Mouse (Mus musculus) liver, embryonic 14.5 days (tissue): ENCODE results near the gene Minos1. TPM values are rescaled to one million over a fixed set of nuclear protein-coding genes. Genes with fewer than 3 reads are reported as not detected.
A peak's percentile ranks its signal among the peaks of the same experiment; 100 is the strongest.

ENCODE experiments used
- ATAC-seq: fragments of 200-750 bp; cut with Nextera tagmentation; 2 replicates; pipeline ENCODE4 v1.8.0; 2017; ENCODE audit warnings: moderate number of reproducible peaks, mild to moderate bottlenecking, moderate library complexity; ENCODE audit not compliant: insufficient read depth
- DNase-seq, 3 experiments: peaks; one replicate each; pipeline ENCODE4 v3.0.0-alpha.2; 2012 to 2013; ENCODE audit warnings: low read depth in 3 of 3, low spot score in 3 of 3
- H3K27ac ChIP-seq: fragments of 300-500 bp; sonication (generic); 2 replicates; pipeline ENCODE4 v1.5.1; 2014; ENCODE audit warnings: moderate library complexity, mild to moderate bottlenecking, control low read depth, inconsistent platforms
- H3K27me3 ChIP-seq: fragments of 300-500 bp; sonication (generic); 2 replicates; pipeline ENCODE4 v1.6.1; 2014; ENCODE audit warnings: mild to moderate bottlenecking, low read length, moderate library complexity; ENCODE audit not compliant: control insufficient read depth, insufficient read depth
- H3K36me3 ChIP-seq: fragments of 300-500 bp; sonication (generic); replicated peaks from 2 replicates; pipeline ENCODE4 v1.6.1; 2014; ENCODE audit warnings: low read depth; ENCODE audit not compliant: control insufficient read depth, insufficient read depth
- H3K4me1 ChIP-seq, 2 experiments: fragments of 200-500 bp in 1 of 2; fragments of 300-500 bp in 1 of 2; sonication (generic) in 1 of 2; replicated peaks; 2 replicates each; pipeline ENCODE4 v1.6.1; 2012 to 2014; ENCODE audit warnings: antibody characterized with exemption in 1 of 2, inconsistent platforms in 1 of 2, low read length in 1 of 2; ENCODE audit not compliant: control insufficient read depth in 2 of 2, insufficient read depth in 2 of 2
- H3K4me2 ChIP-seq: fragments of 300-500 bp; sonication (generic); 2 replicates; pipeline ENCODE4 v1.6.1; 2014; ENCODE audit warnings: low read depth, mild to moderate bottlenecking, control low read depth, moderate library complexity
- H3K4me3 ChIP-seq, 2 experiments: fragments of 200-500 bp in 1 of 2; fragments of 300-500 bp in 1 of 2; sonication (generic) in 1 of 2; 2 replicates each; pipeline ENCODE4 v1.5.1; 2012 to 2014; ENCODE audit warnings: low read depth in 2 of 2, low read length in 2 of 2, mild to moderate bottlenecking in 2 of 2, control low read depth in 1 of 2, inconsistent platforms in 1 of 2, moderate library complexity in 1 of 2; ENCODE audit not compliant: insufficient read depth in 1 of 2
- H3K9ac ChIP-seq: fragments of 300-500 bp; sonication (generic); replicated peaks from 2 replicates; pipeline ENCODE4 v1.6.1; 2014; ENCODE audit warnings: mild to moderate bottlenecking, control low read depth, moderate library complexity
- H3K9me3 ChIP-seq: fragments of 300-500 bp; sonication (generic); 2 replicates; pipeline ENCODE4 v1.6.1; 2016; ENCODE audit warnings: low read length, mixed read lengths; ENCODE audit not compliant: control insufficient read depth
- CTCF ChIP-seq: IDR thresholded peaks from 2 replicates; pipeline ENCODE4 v1.5.1; 2016; ENCODE audit warnings: antibody characterized with exemption, low read depth, control low read depth
- EP300 ChIP-seq: IDR thresholded peaks from 2 replicates; pipeline ENCODE4 v1.6.1; 2016; ENCODE audit warnings: antibody characterized with exemption, low read depth
- WGBS: fragments of 180-500 bp; shearing (Covaris S2); extraction: QIAGEN DNeasy Blood & Tissue Kit; methylation state at CpG from one replicate; pipeline ENCODE4 v1.1.7; 2014; ENCODE audit not compliant: insufficient replicate concordance; 5-methylcytosine and 5-hydroxymethylcytosine counted together
- polyA plus RNA-seq, 2 experiments: library from polyadenylated mRNA; depleted of rRNA in 1 of 2; stranded (reverse) in 1 of 2; unstranded in 1 of 2; fragments of >200 nt; fragmentation: Nextera tagmentation in 1 of 2; extraction: Ambion mirVana in 1 of 2; gene quantifications; 2 replicates each; pipeline versions ENCODE4 v1.2.1 to v1.2.3; 2012 to 2014

Gene Minos1
- polyA plus RNA-seq, 2 experiments: 94.0 to 424 TPM

DNA sequence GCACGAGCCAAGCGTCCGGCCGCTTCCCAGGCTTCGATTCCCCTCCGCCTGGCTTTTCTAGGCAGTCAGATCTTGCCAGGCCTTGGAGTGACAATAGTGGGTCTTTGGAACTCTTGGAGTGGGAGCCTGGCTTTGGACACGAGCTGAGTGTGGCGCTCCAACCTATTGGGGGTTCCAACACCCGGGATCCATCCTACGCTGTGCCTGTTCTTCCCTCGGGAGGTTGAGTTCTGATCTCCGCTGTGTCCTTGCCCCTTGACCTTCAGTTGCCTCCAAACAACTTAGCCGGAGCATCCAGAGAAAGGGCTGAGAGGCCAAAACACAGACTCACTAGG, 37.8 kb downstream of the Minos1 start:
- Histone ChIP-seq H3K36me3 (no peaks in the 10 kb centered on the region), H3K4me1 (no peaks in the 10 kb centered on the region), H3K27ac (no peak overlapping the region), H3K27me3 (peaks cover 38% of the 10 kb centered on the region), H3K4me3 (no peak overlapping the region), H3K4me2 (peak overlapping the region; percentile 60), H3K9ac (no peak overlapping the region), H3K9me3 (no peaks in the 10 kb centered on the region)
- 29% methylated on average over 13 of the region's 13 CpGs for WGBS
- ATAC-seq (no peak), DNase-seq (no peak)
- no peak for TF ChIP-seq CTCF

DNA sequence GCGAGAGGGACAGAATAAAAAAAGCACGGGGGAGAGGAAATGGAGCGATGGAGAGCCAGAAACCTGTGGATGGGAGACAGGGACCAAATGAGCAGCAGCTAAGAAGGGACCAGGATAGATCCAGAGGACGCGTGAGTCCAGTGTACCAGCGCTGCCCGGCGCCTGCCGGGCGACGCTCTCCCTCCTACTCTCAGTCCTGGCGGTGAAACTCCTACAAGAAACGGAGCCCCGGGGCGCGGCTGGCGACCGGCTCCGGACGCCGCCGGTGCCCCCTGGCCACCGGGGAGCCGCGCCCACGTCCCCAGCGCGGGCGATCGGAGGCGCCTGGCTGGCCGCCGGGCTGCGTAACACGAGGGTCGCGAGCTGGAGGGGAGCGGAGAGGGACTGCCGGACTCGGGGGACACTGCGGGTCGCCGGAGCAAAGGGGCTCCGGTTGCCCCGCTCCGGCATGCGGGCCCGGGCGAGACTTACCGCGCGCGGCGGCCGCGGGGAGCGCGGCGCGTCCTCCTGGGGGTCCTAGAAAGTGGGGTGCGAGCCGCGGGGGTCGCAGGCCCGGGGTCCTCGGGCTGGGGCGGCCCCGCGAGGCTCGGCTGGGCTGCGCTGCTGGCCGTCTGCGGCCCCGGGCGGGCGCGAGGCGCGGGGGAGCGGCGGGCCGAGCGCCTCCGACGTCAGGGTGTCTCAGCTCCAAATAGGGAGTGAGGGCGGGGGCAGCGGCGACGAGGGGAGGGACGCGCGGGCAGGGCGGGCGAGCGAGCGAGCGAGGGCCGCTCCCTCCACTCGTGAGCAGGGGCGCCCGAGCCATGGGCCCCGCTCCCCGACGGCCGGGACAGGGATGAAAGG, 38.3 kb downstream of the Minos1 start, which contains the start of gene Nbl1:
Gene Nbl1, minus strand, starts transcription at position 638 of the 840 bp plus-strand sequence.
- H3K36me3 ChIP-seq: no peaks in the 10 kb centered on the region
- no peak within 1 kb of the TSS for H3K9ac ChIP-seq
- DNase-seq: no peak
- H3K4me3 ChIP-seq: peak within 1 kb of the TSS; percentile 5 to 47; a peak in 3 of 4 replicates
- H3K9me3 ChIP-seq: no peaks in the 10 kb centered on the region
- no peak for ATAC-seq
- H3K27ac ChIP-seq: no peak within 1 kb of the TSS
- H3K4me2 ChIP-seq: peak within 1 kb of the TSS; percentile 60
- no peak for TF ChIP-seq EP300
- no peak for TF ChIP-seq CTCF
- H3K27me3 ChIP-seq: peaks cover 38% of the 10 kb centered on the region
- no peaks in the 10 kb centered on the region for H3K4me1 ChIP-seq
- 3% methylated on average over 98 of the region's 105 CpGs for WGBS

DNA sequence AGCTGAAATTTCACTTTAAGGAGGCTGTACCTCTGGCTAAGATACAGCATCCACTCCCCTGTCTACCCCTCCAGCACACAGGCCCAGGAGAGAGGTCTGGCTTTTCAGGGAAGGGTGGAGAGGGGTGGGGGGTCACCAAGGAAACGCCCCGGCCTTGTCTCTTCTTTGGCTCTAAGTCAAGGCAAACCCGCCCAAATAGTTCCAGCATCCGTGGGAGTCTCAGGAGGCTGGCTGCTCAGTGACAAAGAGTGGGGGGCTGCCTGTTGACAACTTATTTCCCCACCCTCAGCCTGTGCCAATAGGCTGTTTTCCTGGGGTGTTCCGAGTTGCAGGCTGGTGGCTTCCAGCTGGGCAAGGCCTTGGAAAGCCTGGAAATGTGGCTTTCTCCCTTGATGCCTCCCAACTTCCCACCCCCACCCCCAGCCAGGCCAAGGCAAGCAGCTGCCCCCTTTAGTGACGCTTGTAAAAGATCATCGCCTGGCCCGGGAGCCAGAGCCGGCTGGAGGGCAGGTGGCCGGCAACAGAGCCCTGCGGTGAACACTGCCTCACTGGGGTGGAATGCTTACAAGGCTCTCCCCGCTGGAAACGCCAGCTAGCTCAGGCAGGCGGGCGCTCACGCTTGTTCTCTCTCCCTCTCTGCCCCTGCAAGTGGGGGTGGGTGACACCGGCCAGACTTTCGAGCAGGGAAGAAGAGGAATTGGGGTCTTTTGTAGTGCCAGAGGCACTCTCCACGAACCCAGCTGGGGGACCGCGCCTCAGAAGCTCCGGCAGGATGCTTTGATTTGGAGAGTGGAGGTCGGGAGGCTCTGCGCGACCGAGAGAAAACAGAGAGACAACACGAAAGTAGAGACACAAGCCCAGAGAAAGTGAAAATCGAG, 39.2 kb downstream of the Minos1 start:
- Histone ChIP-seq H3K9ac (no peak overlapping the region), H3K9me3 (no peaks in the 10 kb centered on the region), H3K36me3 (no peaks in the 10 kb centered on the region), H3K4me2 (peak overlapping the region; percentile 60), H3K27ac (no peak overlapping the region), H3K4me3 (peak overlapping the region; percentile 5 to 47; a peak in 3 of 4 replicates), H3K27me3 (peaks cover 38% of the 10 kb centered on the region), H3K4me1 (no peaks in the 10 kb centered on the region)
- 5% methylated on average over 28 of the region's 28 CpGs for WGBS
- DNase-seq: no peak
- no peak for TF ChIP-seq EP300
- TF ChIP-seq CTCF: no peak
- no peak for ATAC-seq

DNA sequence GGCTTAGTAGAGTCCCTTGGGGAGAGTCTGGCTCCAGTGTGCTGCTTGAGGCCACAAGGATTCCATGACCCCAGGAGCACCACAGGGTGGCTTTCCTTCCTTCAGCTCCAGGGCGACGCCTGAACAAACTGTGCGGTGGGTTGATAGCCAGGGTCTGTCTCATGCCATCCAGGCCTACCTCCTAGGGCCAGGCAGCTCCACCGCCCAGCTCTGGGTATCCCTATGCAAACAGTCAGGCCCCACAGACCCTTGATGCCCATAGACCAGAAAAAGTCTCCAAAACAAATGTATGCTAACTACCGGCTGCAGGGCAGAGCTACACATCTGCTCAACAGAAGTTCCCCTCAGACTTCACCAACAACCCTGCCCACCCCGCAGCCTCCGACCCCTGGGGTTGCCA, 39.8 kb downstream of the Minos1 start:
- Histone ChIP-seq H3K36me3 (no peaks in the 10 kb centered on the region), H3K4me3 (no peak overlapping the region), H3K9me3 (no peaks in the 10 kb centered on the region), H3K27ac (no peak overlapping the region), H3K4me1 (no peaks in the 10 kb centered on the region), H3K9ac (no peak overlapping the region), H3K27me3 (peaks cover 38% of the 10 kb centered on the region), H3K4me2 (no peak overlapping the region)
- 37% methylated on average over 7 of the region's 7 CpGs for WGBS
- TF ChIP-seq CTCF (no peak), EP300 (no peak)
- ATAC-seq (no peak), DNase-seq (no peak)
